1 mouse cellular context compared by ENCODE assay signal in the genomic region with DNA sequence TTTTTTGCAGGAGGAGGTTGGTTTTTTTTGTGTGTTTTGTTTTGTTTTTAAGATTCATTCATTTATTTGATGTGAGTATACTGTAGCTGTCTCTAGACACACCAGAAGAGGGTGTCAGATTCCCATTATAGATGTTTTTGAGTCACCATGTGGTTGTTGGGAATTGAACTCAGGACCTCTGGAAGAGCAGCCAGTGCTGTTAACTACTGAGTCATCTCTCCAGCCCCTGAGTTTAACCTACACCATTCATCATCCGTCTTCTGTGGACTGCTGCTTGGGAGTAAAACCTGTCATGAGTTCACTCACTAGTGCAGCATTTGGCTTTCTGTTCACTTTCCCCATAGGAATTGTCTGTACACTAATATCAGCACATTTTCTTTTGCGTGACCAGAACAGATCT. TPM values are rescaled to one million over a fixed set of nuclear protein-coding genes. Genes with fewer than 3 reads are reported as not detected.
"Had no signal": no experiment of that assay in that cellular context is flagged by ENCODE, and none has a peak within 500 bp of the region (broad histone marks: within the 10 kb centered on the region; RNA-seq: fewer than 3 reads in every experiment).

No protein-coding gene starts in this region.

RNA-seq across cellular contexts. Expression of a gene that starts 36.1 kb away (rescaled TPM):
- total RNA-seq: neutrophil, adult 5-6 weeks had no signal
